ENCODE assay signal across 9 mouse cellular contexts in the genomic region with DNA sequence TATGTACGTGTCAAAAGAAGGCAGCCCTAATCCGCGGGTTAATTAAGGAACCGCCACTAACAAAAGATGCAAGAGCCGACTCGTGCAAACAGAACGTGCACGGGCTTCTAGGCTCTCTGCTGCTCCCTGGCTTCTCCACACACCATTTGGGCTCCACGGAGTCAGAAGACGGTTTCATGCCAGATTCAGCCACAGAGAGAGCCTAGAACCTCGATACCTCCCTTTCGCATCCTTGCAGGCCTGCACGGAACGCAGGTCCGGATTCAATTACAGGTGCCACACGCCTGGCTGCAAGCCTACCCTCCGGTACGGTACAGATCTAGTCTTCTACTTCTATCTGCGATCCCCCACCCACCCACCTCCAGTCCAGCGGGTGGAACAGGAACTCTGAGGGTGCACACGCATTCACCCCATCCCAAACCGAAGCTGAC. TPM values are rescaled to one million over a fixed set of nuclear protein-coding genes. Genes with fewer than 3 reads are reported as not detected.
A peak's percentile ranks its signal among the peaks of the same experiment; 100 is the strongest.
DNase-seq lines count a peak whose midpoint lies in the region; ATAC-seq lines count a peak whose summit lies in the region.
"Had no signal": no experiment of that assay in that cellular context is flagged by ENCODE, and none has a peak within 500 bp of the region (broad histone marks: within the 10 kb centered on the region; RNA-seq: fewer than 3 reads in every experiment).

No protein-coding gene starts in this region.

- peak overlapping the region; percentile 53; the same call in 1 of the 2 replicates for H3K9ac ChIP-seq in heart, embryonic 13.5 days
- peak overlapping the region; percentile 43 for H3K9ac ChIP-seq in forebrain, embryonic 15.5 days (replicated peaks)
- peak overlapping the region; percentile 17; the same call in 1 of the 2 replicates for H3K9ac ChIP-seq in midbrain, embryonic 11.5 days (ENCODE audit: low read length)

- no peaks in the 10 kb centered on the region for H3K36me3 ChIP-seq in heart, embryonic 13.5 days
- no peaks in the 10 kb centered on the region for H3K36me3 ChIP-seq in forebrain, embryonic 15.5 days
- no peaks in the 10 kb centered on the region for H3K36me3 ChIP-seq in midbrain, embryonic 11.5 days (ENCODE audit: control insufficient read depth, insufficient read depth, low read length)
- H3K36me3 ChIP-seq: G1E had no signal

- H3K4me2 ChIP-seq in heart, embryonic 13.5 days = peak overlapping the region; percentile 93
- H3K4me2 ChIP-seq in forebrain, embryonic 15.5 days (replicated peaks) = peak overlapping the region; percentile 72
- peak overlapping the region; percentile 61 for H3K4me2 ChIP-seq in midbrain, embryonic 11.5 days

- H3K27me3 ChIP-seq in heart, embryonic 13.5 days (replicated peaks) = peaks cover 48% of the 10 kb centered on the region
- H3K27me3 ChIP-seq in forebrain, embryonic 15.5 days = no peaks in the 10 kb centered on the region
- peaks cover 3% of the 10 kb centered on the region for H3K27me3 ChIP-seq in midbrain, embryonic 11.5 days (ENCODE audit: control insufficient read depth, insufficient read depth, low read length)

- H3K27ac ChIP-seq in heart, embryonic 13.5 days (replicated peaks) = no peak overlapping the region
- peak overlapping the region; percentile 86 for H3K27ac ChIP-seq in forebrain, embryonic 15.5 days (replicated peaks)
- H3K27ac ChIP-seq in midbrain, embryonic 11.5 days (ENCODE audit: low read depth, low read length) = no peak overlapping the region

- no peak for DNase-seq in heart, postnatal 25 days (ENCODE audit: low spot score)
- DNase-seq in brain, adult 2 months (ENCODE audit: low read depth, low spot score) = peak; percentile 78
- DNase-seq in midbrain, embryonic 11.5 days (ENCODE audit: low spot score, missing footprints) = peak; percentile 91
- DNase-seq in ovary, postnatal 36 days (ENCODE audit: low spot score) = no peak
- DNase-seq in layer of hippocampus, adult 8-10 months (ENCODE audit: low spot score in 2 of 2) = no peak
- DNase-seq in gastrocnemius, postnatal 25 days = no peak

- peaks cover 84% of the 10 kb centered on the region for H3K4me1 ChIP-seq in heart, embryonic 13.5 days
- peaks cover 99% of the 10 kb centered on the region for H3K4me1 ChIP-seq in forebrain, embryonic 15.5 days
- peaks cover 95% of the 10 kb centered on the region for H3K4me1 ChIP-seq in midbrain, embryonic 11.5 days (ENCODE audit: control insufficient read depth, insufficient read depth, low read length)

- intact Hi-C loops in heart, postnatal 25 days (cut with DNase I) = no loop called here

- peak overlapping the region; percentile 25 for H3K4me3 ChIP-seq in heart, embryonic 13.5 days
- H3K4me3 ChIP-seq in forebrain, embryonic 15.5 days = peak overlapping the region; percentile 26
- H3K4me3 ChIP-seq in midbrain, embryonic 11.5 days (ENCODE audit: low read depth, low read length) = no peak overlapping the region; the same call in 1 of the 2 replicates

- no peaks in the 10 kb centered on the region for H3K9me3 ChIP-seq in heart, embryonic 13.5 days
- H3K9me3 ChIP-seq in forebrain, embryonic 15.5 days = no peaks in the 10 kb centered on the region
- no peaks in the 10 kb centered on the region for H3K9me3 ChIP-seq in midbrain, embryonic 11.5 days (ENCODE audit: control insufficient read depth, low read length)

- WGBS in heart, embryonic 13.5 days = 32% methylated on average over 22 of the region's 22 CpGs
- WGBS in forebrain, embryonic 15.5 days = 7% methylated on average over 22 of the region's 22 CpGs
- 11% methylated on average over 22 of the region's 22 CpGs for WGBS in midbrain, embryonic 11.5 days

- no peak for ATAC-seq in heart, embryonic 13.5 days (ENCODE audit: extremely low read depth, insufficient number of reproducible peaks, low FRiP score, low TSS enrichment)
- no peak for ATAC-seq in forebrain, embryonic 15.5 days (replicated peaks)
- no peak for ATAC-seq in midbrain, embryonic 11.5 days (ENCODE audit: low FRiP score)

RNA-seq across cellular contexts. Expression of a gene that starts 26.8 kb away (rescaled TPM):
- 4.5 and 4.6 TPM in 2 replicates for polyA plus RNA-seq in heart, embryonic 13.5 days (2015; fragmentation: Nextera tagmentation; extraction: Ambion mirVana)
- total RNA-seq in heart, postnatal 25 days (2021) = 1 to 10 TPM; 1.1 to 1.6 TPM
- polyA plus RNA-seq in forebrain, embryonic 15.5 days (2015; fragmentation: Nextera tagmentation; extraction: Ambion mirVana) = 109 and 117 TPM in 2 replicates
- polyA plus RNA-seq in midbrain, embryonic 11.5 days (2014; fragmentation: Nextera tagmentation; extraction: Ambion mirVana) = 4.5 and 6.3 TPM in 2 replicates
- total RNA-seq in layer of hippocampus, adult 8-10 months (2022) = 100 to 1,000 TPM; 110 to 122 (median 115) TPM
- total RNA-seq in gastrocnemius, postnatal 25 days (2021) = under 1 TPM in 1 of 2 experiments, not detected in 1; 0.27 TPM
- polyA plus RNA-seq: G1E had no signal

Comparison
In these comparisons a context has a peak if more than half of its experiments do, and no peak if none do; other contexts are left out.
1. DNase-seq: peak in brain, adult 2 months (single experiment) and midbrain, embryonic 11.5 days (single experiment); none in heart, postnatal 25 days (single experiment), ovary, postnatal 36 days (single experiment), layer of hippocampus, adult 8-10 months (0 of 2) and gastrocnemius, postnatal 25 days (single experiment).
2. RNA of a gene that starts 26.8 kb away (total RNA-seq): 110 to 122 TPM in layer of hippocampus, adult 8-10 months; 1.1 to 1.6 TPM in heart, postnatal 25 days and 0.27 TPM in gastrocnemius, postnatal 25 days; every median in the first group is over 10 times any median in the second.
3. Peak in every context shown above with its lines, with median percentiles within 50 percentile points of each other: H3K4me2 ChIP-seq and H3K9ac ChIP-seq.